Mouse (Mus musculus) adrenal gland, postnatal 14 days (tissue): ENCODE measurements at regions not wholly inside any gene's neighbourhood (a gene's known extent, or its start where the extent isn't known, plus 50 kb on each side); places are given as distances from the start of the nearest gene placed in this dataset.
A peak's percentile ranks its signal among the peaks of the same experiment; 100 is the strongest.

Experiments
- DNase-seq: peaks from one replicate; pipeline ENCODE4 v3.0.0; 2021; ENCODE audit warnings: mixed read lengths

DNA sequence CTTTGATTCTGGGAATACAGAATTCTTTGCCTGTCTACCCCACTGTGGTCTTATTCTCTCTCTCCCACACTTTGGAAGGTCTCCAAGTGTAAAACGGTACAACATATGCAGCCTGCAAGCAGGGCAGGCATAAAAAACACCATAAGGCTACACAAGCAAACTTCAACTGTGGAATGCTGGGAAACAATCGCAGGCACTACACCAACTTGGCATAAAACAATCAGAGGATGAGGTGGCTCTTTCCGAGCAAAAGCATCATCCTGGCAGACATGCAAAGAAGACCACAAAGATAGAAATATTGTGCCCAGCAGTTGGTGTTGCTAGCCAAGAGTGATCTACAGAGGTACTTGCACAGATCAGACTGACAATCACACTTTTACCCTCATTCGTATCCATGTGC, 88.0 kb upstream of the Galnt5 start:
- DNase-seq, result no peak

DNA sequence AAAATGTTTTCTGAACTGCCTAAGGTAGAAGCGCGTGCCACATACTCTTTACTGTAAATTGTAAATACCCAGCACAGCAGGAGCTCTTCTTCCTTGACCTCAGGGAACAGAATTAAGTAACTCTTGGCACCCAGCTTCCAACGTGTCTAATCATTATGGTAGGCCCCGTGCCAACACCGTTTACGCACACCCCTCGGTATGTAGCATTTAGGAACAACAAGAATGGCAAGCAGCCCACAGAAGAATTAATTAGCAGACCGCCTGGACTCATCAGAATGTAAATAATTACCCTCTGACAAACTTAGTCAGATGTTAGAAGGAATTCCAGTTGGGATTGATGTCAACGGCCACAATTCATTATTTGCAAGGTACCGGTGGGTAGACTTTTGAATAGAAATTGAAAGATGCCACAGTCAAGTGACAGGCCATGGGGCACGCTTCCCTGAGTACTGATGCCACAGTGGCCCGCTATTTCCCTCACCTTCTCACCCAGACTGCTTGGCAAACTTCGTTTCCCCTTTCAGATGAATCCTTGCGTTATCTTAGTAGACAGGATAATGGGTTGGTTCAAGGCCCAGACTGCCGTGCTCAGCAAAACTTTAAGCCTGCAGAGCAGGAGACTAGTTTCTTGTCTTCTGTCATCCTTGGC, 81.2 kb upstream of the Galnt5 start:
- DNase-seq, result no peak

DNA sequence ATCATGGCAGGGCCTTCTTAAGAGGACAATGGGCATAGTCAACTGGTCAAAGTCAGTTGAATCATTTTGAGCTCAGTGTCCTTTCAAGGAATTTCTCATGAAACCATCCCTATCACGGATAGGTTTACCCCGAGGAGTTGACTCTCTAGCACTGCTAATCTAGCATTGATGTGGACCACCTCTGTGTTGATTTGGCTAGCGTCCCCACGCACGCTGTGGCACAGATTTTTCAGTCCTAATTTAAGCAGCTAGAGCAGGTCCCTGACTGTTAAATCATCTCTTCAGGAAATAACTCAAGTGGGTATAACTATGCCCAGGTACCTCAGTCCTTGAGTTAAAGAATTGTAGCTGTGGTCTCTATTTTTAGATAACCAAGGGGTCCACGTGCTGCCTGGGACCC, 80.0 kb upstream of the Galnt5 start:
- no peak for DNase-seq

DNA sequence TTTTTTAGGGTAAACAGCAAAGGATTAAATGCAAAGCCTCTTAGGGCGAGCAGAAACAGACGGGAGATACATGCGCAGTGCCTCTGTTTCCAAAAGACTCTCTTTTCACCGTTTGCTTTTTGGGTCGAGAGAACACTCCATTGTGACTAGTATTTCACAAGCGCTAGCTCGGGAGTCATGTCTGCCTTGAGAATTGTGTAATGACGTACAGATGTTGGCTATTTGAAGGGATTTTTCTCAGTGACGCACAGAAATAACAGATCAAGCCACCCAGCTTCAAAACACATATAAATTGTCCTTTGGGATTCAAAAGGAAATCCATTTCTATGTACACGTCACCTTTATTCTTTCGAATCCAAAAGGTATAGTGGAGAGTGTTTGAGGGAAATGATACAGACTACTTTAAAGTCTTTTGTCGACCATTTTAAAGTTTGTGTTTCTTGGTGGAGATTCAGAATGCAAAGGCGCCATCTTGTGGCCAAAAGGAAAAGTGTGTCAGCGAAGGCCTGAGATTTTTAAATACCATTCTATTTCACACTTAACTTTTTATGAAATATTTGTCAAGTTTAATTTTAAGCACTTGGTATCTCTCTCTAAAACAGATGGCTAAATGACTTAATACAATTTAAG, 78.5 kb upstream of the Galnt5 start:
- peak; percentile 31 for DNase-seq

DNA sequence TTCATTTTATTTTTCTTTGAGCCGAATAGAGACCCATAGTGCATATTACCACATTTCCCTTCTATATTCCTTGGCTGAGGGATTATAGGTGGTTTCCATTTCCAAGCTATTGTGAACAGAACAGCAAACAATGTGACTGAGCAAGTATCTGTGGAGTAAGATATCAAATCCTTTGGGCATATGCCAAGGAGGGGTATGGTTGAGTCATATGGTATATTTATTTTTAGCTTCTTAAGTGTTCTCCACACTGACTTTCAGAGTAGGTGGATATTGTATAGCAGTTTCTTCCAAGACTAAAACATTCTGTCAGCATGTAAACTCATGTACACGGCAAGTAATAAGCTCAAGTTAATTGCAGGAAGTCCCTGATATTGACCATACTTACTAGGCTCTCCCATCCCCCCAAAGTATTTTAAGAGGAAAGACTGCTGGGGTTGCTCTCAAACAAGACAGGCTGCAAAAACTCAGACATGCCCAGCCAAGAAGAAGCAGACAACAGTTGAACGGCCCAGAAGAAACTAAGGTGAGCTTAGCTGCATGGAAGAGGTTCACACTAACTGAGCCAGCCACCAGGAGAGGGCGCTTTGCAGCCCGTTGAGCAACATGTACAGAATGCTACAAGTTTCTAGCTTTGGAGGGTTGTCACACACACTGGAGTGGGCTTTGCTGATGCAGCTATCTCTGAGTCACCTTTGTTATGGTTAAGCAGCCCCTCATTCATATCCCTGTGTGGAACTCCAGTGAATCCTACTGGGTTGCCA, 63.4 kb upstream of the Galnt5 start:
- peak; percentile 11 for DNase-seq
